Mouse (Mus musculus) olfactory bulb, adult 2 months (tissue): ENCODE data around the gene Osbpl8. TPM values are rescaled to one million over a fixed set of nuclear protein-coding genes. Genes with fewer than 3 reads are reported as not detected.

Source experiments
- H3K27ac ChIP-seq: fragments of 200-500 bp; 2 replicates; pipeline ENCODE4 v1.5.1; 2012; ENCODE audit warnings: low read depth, low read length; ENCODE audit not compliant: insufficient read depth
- H3K4me1 ChIP-seq: fragments of 200-500 bp; 2 replicates; pipeline ENCODE4 v1.6.1; 2012; ENCODE audit warnings: low read length; ENCODE audit not compliant: control insufficient read depth, insufficient read depth
- H3K4me3 ChIP-seq: fragments of 200-500 bp; 2 replicates; pipeline ENCODE4 v1.5.1; 2012; ENCODE audit warnings: mild to moderate bottlenecking, low read depth, low read length, moderate library complexity; ENCODE audit not compliant: insufficient read depth
- CTCF ChIP-seq: fragments of 200-500 bp; IDR thresholded peaks from 2 replicates; pipeline ENCODE4 v1.5.1; 2012; ENCODE audit warnings: low read depth, mild to moderate bottlenecking, low read length, moderate library complexity; ENCODE audit not compliant: insufficient read depth
- POLR2A ChIP-seq: fragments of 200-500 bp; IDR thresholded peaks from 2 replicates; pipeline ENCODE4 v1.6.1; 2012; ENCODE audit warnings: mild to moderate bottlenecking, low read depth, low read length, moderate library complexity; ENCODE audit not compliant: insufficient read depth
- WGBS: fragments of 180-500 bp; shearing (Covaris S2); methylation state at CpG from one replicate; pipeline ENCODE4 v1.1.7; 2018; 5-methylcytosine and 5-hydroxymethylcytosine counted together
- polyA plus RNA-seq: library from polyadenylated mRNA; stranded (reverse); fragments of >200 nt; gene quantifications from 2 replicates; pipeline ENCODE4 v1.2.4, GENCODE M21; 2012; ENCODE audit warnings: low replicate concordance; ENCODE audit not compliant: missing spikeins, insufficient read depth, insufficient read length

The Osbpl8 gene
- polyA plus RNA-seq, 1 experiment: not detected

- H3K4me1 ChIP-seq: no peaks in the 10 kb centered on the region
- WGBS: 86% methylated on average over 6 of the region's 6 CpGs
- no peak overlapping the region for H3K27ac ChIP-seq
- TF ChIP-seq POLR2A: no peak
- TF ChIP-seq CTCF: no peak
- no peak overlapping the region for H3K4me3 ChIP-seq
Measured at GRCm38 (mm10) chr10:111161373-111161772, 3.2 kb upstream of the Osbpl8 start.

DNA sequence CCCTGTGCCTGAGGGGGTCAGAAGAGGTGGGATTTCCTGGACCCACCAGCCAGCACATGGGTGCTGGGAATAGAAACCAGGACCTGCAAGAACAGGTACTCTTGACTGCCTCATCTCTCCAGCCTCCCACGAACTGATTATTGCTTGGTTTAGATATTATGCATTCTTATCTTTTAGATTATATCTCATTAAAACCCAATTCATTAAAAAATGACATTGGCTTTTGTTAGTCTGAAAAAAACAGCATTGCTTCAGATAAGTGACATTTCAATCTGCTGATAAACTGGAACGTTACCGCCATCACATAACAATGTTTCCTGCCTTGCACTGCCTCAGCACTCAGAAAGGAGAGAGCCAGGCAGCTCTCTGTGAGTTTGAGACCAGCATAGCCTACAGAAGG lies 1.5 kb upstream of the Osbpl8 start:
- 79% methylated on average over 3 of the region's 3 CpGs for WGBS
- no peak overlapping the region for H3K27ac ChIP-seq
- TF ChIP-seq CTCF: no peak
- TF ChIP-seq POLR2A: no peak

GRCm38 (mm10) chr10:111163601-111164240 lies 831 bp upstream of the Osbpl8 start:
- no peaks in the 10 kb centered on the region for H3K4me1 ChIP-seq
- peak overlapping the region; percentile 69 for H3K27ac ChIP-seq
- TF ChIP-seq CTCF (no peak), POLR2A (no peak)
- WGBS: 17% methylated on average over 9 of the region's 9 CpGs
- no peak overlapping the region for H3K4me3 ChIP-seq

More for the DNA sequence above, 1.5 kb upstream of the Osbpl8 start:
- Histone ChIP-seq H3K4me3 (no peak overlapping the region), H3K4me1 (no peaks in the 10 kb centered on the region)

- under 1% methylated on average over 51 of the region's 52 CpGs for WGBS
Measured at GRCm38 (mm10) chr10:111165219-111165981, 848 bp downstream of the Osbpl8 start.

GRCm38 (mm10) chr10:111166057-111166841 lies 1.7 kb downstream of the Osbpl8 start:
- TF ChIP-seq CTCF: no peak
- no peak overlapping the region for H3K27ac ChIP-seq
- H3K4me1 ChIP-seq: 0 out of 2 replicates have a peak, but pooled peaks cover under 1% of the 10 kb centered on the region
- 36% methylated on average over 4 of the region's 4 CpGs for WGBS
- H3K4me3 ChIP-seq: no peak overlapping the region

More at GRCm38 (mm10) chr10:111165219-111165981, 848 bp downstream of the Osbpl8 start:
- peak overlapping the region; percentile 95 for H3K4me3 ChIP-seq
- no peak for TF ChIP-seq POLR2A
- TF ChIP-seq CTCF: no peak
- H3K27ac ChIP-seq: peak overlapping the region; percentile 90
- H3K4me1 ChIP-seq: no peaks in the 10 kb centered on the region

DNA sequence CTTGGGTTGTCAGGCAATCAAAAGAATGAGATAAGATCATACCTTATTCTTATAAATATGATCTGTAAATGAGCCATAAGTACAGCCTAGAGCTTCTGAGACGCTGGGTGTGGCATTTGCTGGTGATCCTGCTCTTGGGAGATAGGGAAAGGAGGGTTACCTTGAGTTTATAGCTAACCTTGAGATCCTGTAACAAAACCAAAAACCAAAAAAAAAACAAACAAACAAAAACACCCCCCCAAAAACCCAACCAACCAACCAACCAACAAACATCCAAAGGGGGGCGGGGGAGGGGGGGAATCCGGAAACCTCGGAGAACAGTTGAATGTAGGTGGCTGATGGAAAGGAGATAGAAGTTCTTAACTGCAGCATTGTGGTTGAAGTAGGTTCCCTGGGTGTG lies 2.9 kb downstream of the Osbpl8 start:
- no peak overlapping the region for H3K27ac ChIP-seq
- peaks cover 5% of the 10 kb centered on the region; the same call in 1 of the 2 replicates for H3K4me1 ChIP-seq
- TF ChIP-seq CTCF (no peak), POLR2A (no peak)
- H3K4me3 ChIP-seq: no peak overlapping the region
- 91% methylated on average over 4 of the region's 4 CpGs for WGBS

DNA sequence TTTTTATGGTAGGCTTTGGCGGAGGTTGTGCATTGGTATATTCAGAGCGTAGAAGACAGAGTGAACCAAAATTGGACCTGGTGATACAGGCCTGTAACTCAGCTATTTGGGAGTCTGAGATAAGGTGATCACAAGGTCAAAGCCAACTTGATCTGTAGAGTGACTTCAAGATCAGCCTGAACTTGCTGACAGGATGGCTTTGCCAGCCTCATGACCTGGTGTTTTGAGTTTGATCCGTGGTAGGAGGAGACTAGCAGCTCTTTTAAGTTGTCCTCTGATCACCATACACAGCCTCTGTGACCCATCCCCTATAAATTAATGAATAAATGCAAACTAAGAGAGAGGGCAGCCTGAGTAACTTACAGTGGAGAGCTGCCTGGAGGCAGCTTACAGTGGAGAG lies 3.8 kb downstream of the Osbpl8 start:
- 82% methylated on average over 3 of the region's 3 CpGs for WGBS
- no peak for TF ChIP-seq CTCF
- no peak for TF ChIP-seq POLR2A

DNA sequence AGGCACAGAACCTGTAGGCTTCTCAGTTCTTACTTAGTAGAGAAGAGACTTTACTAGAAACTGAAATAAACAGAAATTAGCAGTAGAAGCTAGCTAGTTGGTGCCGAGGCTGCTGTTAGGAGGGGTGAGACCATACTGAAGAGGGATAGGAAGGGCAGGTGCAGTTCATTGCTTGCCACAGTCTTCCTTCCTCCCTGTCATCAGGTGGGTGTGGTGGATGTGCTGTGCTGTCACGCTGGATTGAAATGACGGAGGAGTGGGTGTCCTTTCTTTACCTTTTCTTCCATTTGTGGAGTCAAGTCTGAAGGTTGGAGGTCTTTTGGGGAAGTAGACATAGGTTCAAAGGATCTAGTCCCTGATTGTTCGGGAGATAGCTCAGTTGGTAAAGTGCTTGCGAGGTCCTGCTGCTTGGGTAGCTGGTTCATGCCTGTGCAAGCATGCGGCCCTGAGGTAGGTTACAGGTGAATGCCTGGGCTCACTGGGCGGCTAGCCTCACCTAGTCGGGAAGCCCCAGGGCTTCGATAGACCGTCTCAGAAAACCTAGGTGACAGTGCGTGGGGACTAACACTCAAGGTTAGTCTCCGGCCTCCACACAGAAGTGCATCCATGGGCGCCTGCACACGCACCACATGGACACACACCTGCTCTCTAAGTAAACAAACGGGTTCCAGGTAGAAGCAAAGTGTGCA lies 6.8 kb downstream of the Osbpl8 start:
- no peak for TF ChIP-seq CTCF
- no peak for TF ChIP-seq POLR2A
- Histone ChIP-seq H3K4me3 (no peak overlapping the region), H3K27ac (no peak overlapping the region), H3K4me1 (peaks cover 7% of the 10 kb centered on the region)
- WGBS: 93% methylated on average over 15 of the region's 15 CpGs

More for the DNA sequence above, 3.8 kb downstream of the Osbpl8 start:
- Histone ChIP-seq H3K27ac (no peak overlapping the region), H3K4me1 (peaks cover 5% of the 10 kb centered on the region; the same call in 1 of the 2 replicates), H3K4me3 (no peak overlapping the region)
